Mouse (Mus musculus): ENCODE measurements around the gene Gm14434. TPM values are rescaled to one million over a fixed set of nuclear protein-coding genes. Genes with fewer than 3 reads are reported as not detected.

Gene Gm14434
- polyA plus RNA-seq (2014; fragmentation: Illumina TruSeq; extraction: RNeasy Lipid Tissue Mini Kit (QIAGEN cat#74804); ENCODE audit: low read depth, low replicate concordance): 0.98 TPM

DNA sequence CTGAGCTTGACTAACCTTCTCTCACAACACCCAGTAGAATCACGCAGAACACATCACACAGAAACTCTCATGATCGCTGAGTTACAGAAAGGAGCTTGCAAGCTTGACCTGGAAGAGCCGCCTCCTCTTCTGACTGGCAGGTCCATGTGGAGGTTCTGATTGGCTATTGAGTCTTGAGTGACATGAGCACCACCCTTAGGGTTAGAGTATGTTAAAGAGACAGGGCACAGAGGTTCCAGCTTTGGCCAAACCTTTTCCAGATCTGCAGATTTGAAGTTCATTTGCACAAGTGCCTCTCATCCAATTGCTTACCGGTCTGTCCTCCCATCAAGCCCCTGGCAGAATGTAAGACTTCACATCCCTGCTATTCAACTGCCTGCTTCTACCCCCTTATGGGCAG, at the start of gene Gm14434:
Gm14434 (minus strand) TSS at position 101 of the 400 bp plus-strand sequence.

DNA sequence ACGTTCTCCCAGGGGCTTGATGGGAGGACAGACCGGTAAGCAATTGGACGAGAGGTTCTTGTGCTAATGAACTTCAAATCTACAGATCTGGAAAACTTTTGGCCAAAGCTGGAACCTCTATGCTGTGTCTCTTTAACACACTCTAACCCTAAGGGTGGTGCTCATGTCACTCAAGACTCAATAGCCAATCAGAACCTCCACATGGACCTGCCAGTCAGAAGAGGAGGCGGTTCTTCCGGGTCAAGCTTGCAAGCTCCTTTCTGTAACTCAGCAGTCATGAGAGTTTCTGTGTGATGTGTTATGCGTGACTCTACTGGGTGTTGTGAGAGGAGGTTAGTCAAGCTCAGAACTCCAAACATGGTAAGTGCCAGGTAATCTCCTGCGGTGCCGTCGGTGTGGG, 34.2 kb upstream of the Gm14434 start, which contains the start of gene Zfp967:
Zfp967 (plus strand) TSS at position 301 of the 400 bp plus-strand sequence.

DNA sequence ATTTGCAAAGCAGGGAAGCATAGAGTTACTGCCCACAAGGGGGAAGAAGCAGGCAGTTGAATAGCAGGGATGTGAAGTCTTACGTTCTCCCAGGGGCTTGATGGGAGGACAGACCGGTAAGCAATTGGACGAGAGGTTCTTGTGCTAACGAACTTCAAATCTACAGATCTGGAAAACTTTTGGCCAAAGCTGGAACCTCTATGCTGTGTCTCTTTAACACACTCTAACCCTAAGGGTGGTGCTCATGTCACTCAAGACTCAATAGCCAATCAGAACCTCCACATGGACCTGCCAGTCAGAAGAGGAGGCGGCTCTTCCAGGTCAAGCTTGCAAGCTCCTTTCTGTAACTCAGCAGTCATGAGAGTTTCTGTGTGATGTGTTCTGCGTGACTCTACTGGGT, 63.3 kb downstream of the Gm14434 start, which contains the start of gene Gm14435:
Gm14435 (plus strand) TSS at position 301 of the 400 bp plus-strand sequence.

Other genes starting within 250 kb of the Gm14434 start
- gene Gm11009, start 167.3 kb downstream of the Gm14434 start, polyA plus RNA-seq (2014; fragmentation: Illumina TruSeq; extraction: RNeasy Lipid Tissue Mini Kit (QIAGEN cat#74804); ENCODE audit: low read depth, low replicate concordance): not detected
- 1.8 TPM for gene Gm14435, start 63.2 kb downstream of the Gm14434 start, polyA plus RNA-seq (2014; fragmentation: Illumina TruSeq; extraction: RNeasy Lipid Tissue Mini Kit (QIAGEN cat#74804); ENCODE audit: low read depth, low replicate concordance)
- gene Zfp967, start 34.3 kb upstream of the Gm14434 start, polyA plus RNA-seq (2014; fragmentation: Illumina TruSeq; extraction: RNeasy Lipid Tissue Mini Kit (QIAGEN cat#74804); ENCODE audit: low read depth, low replicate concordance): not detected
- gene Gm14308, start 149.6 kb upstream of the Gm14434 start, polyA plus RNA-seq (2014; fragmentation: Illumina TruSeq; extraction: RNeasy Lipid Tissue Mini Kit (QIAGEN cat#74804); ENCODE audit: low read depth, low replicate concordance): 2.5 TPM
- 8.1 TPM for gene Zfp973, start 183.7 kb upstream of the Gm14434 start, polyA plus RNA-seq (2014; fragmentation: Illumina TruSeq; extraction: RNeasy Lipid Tissue Mini Kit (QIAGEN cat#74804); ENCODE audit: low read depth, low replicate concordance)
- 12.3 TPM for gene Gm14305, start 221.5 kb upstream of the Gm14434 start, polyA plus RNA-seq (2014; fragmentation: Illumina TruSeq; extraction: RNeasy Lipid Tissue Mini Kit (QIAGEN cat#74804); ENCODE audit: low read depth, low replicate concordance)

All from testis, adult 10 weeks (tissue).